Mouse (Mus musculus): Measurements from ENCODE around the gene Prdx2.

GRCm38 (mm10) chr8:84945633-84946527 is 23.5 kb upstream of the Prdx2 start:
- TF ChIP-seq CTCF (IDR thresholded peaks at IDR 0.05; ENCODE audit: low read depth) (peak; percentile 25; the same call in 1 of the 2 replicates), EP300 (optimal IDR thresholded peaks at IDR 0.05) (no peak)

Data from stomach, postnatal 0 days (tissue).